Mouse (Mus musculus) heart, postnatal 0 days (tissue): ENCODE data around the gene Kcng3. TPM values are rescaled to one million over a fixed set of nuclear protein-coding genes. Genes with fewer than 3 reads are reported as not detected.

Experiments used
- ATAC-seq: fragments of 200-750 bp; cut with Nextera tagmentation; 2 replicates; pipeline ENCODE4 v1.8.0; 2017; ENCODE audit warnings: low read depth, moderate number of reproducible peaks, moderate library complexity; ENCODE audit not compliant: insufficient read depth
- DNase-seq: peaks from one replicate; pipeline ENCODE4 v3.0.0-alpha.2; 2016; ENCODE audit warnings: low spot score
- H3K27ac ChIP-seq: fragments of 300-500 bp; sonication (generic); 2 replicates; pipeline ENCODE4 v1.5.1; 2014; ENCODE audit warnings: low read depth, mild to moderate bottlenecking
- H3K27me3 ChIP-seq: fragments of 300-500 bp; sonication (generic); 2 replicates; pipeline ENCODE4 v1.6.1; 2014; ENCODE audit warnings: low read length, mixed read lengths; ENCODE audit not compliant: control insufficient read depth, insufficient read depth
- H3K36me3 ChIP-seq: fragments of 300-500 bp; sonication (generic); replicated peaks from 2 replicates; pipeline ENCODE4 v1.6.1; 2014; ENCODE audit warnings: low read length, mixed read lengths; ENCODE audit not compliant: control insufficient read depth, insufficient read depth
- H3K4me1 ChIP-seq: fragments of 300-500 bp; sonication (generic); 2 replicates; pipeline ENCODE4 v1.6.1; 2014; ENCODE audit warnings: antibody characterized with exemption; ENCODE audit not compliant: control insufficient read depth, insufficient read depth
- H3K4me2 ChIP-seq: fragments of 300-500 bp; sonication (generic); 2 replicates; pipeline ENCODE4 v1.6.1; 2014; ENCODE audit warnings: low read depth, mild to moderate bottlenecking, low read length, moderate library complexity
- H3K4me3 ChIP-seq: fragments of 300-500 bp; sonication (generic); 2 replicates; pipeline ENCODE4 v1.5.1; 2014; ENCODE audit warnings: low read depth, low read length
- H3K9ac ChIP-seq: fragments of 300-500 bp; sonication (generic); replicated peaks from 2 replicates; pipeline ENCODE4 v1.6.1; 2014; ENCODE audit warnings: low read depth, low read length, mixed read lengths
- H3K9me3 ChIP-seq: fragments of 300-500 bp; sonication (generic); replicated peaks from 2 replicates; pipeline ENCODE4 v1.6.1; 2016; ENCODE audit warnings: low read length; ENCODE audit not compliant: control insufficient read depth
- CTCF ChIP-seq: IDR thresholded peaks from 2 replicates; pipeline ENCODE4 v1.5.1; 2016; ENCODE audit warnings: antibody characterized with exemption, control low read depth, low read depth
- EP300 ChIP-seq: IDR thresholded peaks from 2 replicates; pipeline ENCODE4 v1.6.1; 2016; ENCODE audit warnings: antibody characterized with exemption, low read depth
- WGBS: fragments of 180-500 bp; shearing (Covaris S2); extraction: QIAGEN DNeasy Blood & Tissue Kit; methylation state at CpG from one replicate; pipeline ENCODE4 v1.1.7; 2014; 5-methylcytosine and 5-hydroxymethylcytosine counted together
- polyA plus RNA-seq: library from polyadenylated mRNA; unstranded; fragments of >200 nt; fragmentation: Nextera tagmentation; extraction: Ambion mirVana; gene quantifications from 2 replicates; pipeline ENCODE4 v1.2.1, GENCODE M21; 2015
- total RNA-seq: library from RNA; depleted of rRNA; stranded (reverse); fragments of >200 nt; gene quantifications from 2 replicates; pipeline ENCODE4 v1.2.3, GENCODE M21; 2014; ENCODE audit warnings: low replicate concordance

The Kcng3 gene
- total and polyA plus RNA-seq, 2 experiments from 2014 or later, result not detected

DNA sequence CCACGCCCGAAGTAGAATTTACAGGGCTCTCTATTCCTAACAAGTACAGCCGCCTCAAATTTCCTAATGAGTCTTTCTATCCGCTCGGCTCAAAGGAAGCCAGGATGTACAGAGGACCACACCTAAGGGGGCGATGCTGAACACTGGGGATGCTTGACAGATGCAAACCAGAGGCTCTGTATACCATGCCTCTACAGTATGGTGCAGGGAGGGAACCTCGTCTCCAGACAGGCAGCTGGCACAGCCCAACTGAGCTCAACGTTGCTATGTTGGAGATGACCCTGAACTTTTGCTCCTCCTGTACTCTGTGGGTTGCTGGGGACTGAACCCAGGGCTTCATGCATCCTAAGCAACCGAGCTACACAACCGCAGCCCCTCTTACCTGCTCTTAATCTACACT lies 84.5 kb downstream of the Kcng3 start:
- H3K27ac ChIP-seq, result no peak overlapping the region
- peaks cover 22% of the 10 kb centered on the region for H3K27me3 ChIP-seq
- WGBS, result 67% methylated on average over 10 of the region's 10 CpGs

GRCm38 (mm10) chr17:83545756-83546742 lies 85.6 kb downstream of the Kcng3 start:
- peak overlapping the region; percentile 28; the same call in 1 of the 2 replicates for H3K9ac ChIP-seq
- no peak for TF ChIP-seq CTCF
- TF ChIP-seq EP300, result no peak

More for the DNA sequence above, 84.5 kb downstream of the Kcng3 start:
- H3K4me1 ChIP-seq, result 0 out of 2 replicates have a peak, but pooled peaks cover 4% of the 10 kb centered on the region
- DNase-seq (no peak), ATAC-seq (no peak)
- no peaks in the 10 kb centered on the region for H3K9me3 ChIP-seq
- no peak for TF ChIP-seq CTCF
- no peak for TF ChIP-seq EP300
- no peaks in the 10 kb centered on the region for H3K36me3 ChIP-seq
- H3K4me2 ChIP-seq, result no peak overlapping the region
- no peak overlapping the region for H3K9ac ChIP-seq
- no peak overlapping the region for H3K4me3 ChIP-seq

GRCm38 (mm10) chr17:83545259-83545658 lies 86.4 kb downstream of the Kcng3 start:
- peaks cover 22% of the 10 kb centered on the region for H3K27me3 ChIP-seq
- no peak overlapping the region for H3K9ac ChIP-seq
- ATAC-seq (no peak), DNase-seq (no peak)
- H3K4me3 ChIP-seq, result peak overlapping the region; percentile 50
- H3K4me2 ChIP-seq, result peak overlapping the region; percentile 61
- WGBS, result 69% methylated on average over 6 of the region's 6 CpGs
- no peaks in the 10 kb centered on the region for H3K36me3 ChIP-seq
- no peak; the same call in 1 of the 2 replicates for TF ChIP-seq CTCF
- no peak overlapping the region for H3K27ac ChIP-seq
- H3K4me1 ChIP-seq, result 0 out of 2 replicates have a peak, but pooled peaks cover 4% of the 10 kb centered on the region
- no peaks in the 10 kb centered on the region for H3K9me3 ChIP-seq

More at GRCm38 (mm10) chr17:83545756-83546742, 85.6 kb downstream of the Kcng3 start:
- no peak overlapping the region for H3K27ac ChIP-seq
- H3K4me2 ChIP-seq, result peak overlapping the region; percentile 61
- 0 out of 2 replicates have a peak, but pooled peaks cover 4% of the 10 kb centered on the region for H3K4me1 ChIP-seq
- H3K27me3 ChIP-seq, result peaks cover 22% of the 10 kb centered on the region
- WGBS, result 8% methylated on average over 35 of the region's 35 CpGs
- ATAC-seq (no peak), DNase-seq (no peak)
- no peaks in the 10 kb centered on the region for H3K9me3 ChIP-seq
- no peaks in the 10 kb centered on the region for H3K36me3 ChIP-seq
- H3K4me3 ChIP-seq, result peak overlapping the region; percentile 50

GRCm38 (mm10) chr17:83542424-83542823 lies 89.3 kb downstream of the Kcng3 start:
- DNase-seq (no peak), ATAC-seq (no peak)
- no peak overlapping the region for H3K4me2 ChIP-seq
- no peaks in the 10 kb centered on the region for H3K36me3 ChIP-seq
- no peaks in the 10 kb centered on the region for H3K9me3 ChIP-seq
- 84% methylated on average over 2 of the region's 2 CpGs for WGBS
- no peak overlapping the region for H3K27ac ChIP-seq
- H3K4me3 ChIP-seq, result no peak overlapping the region
- no peak overlapping the region for H3K9ac ChIP-seq
- no peak for TF ChIP-seq CTCF
- TF ChIP-seq EP300, result no peak
- peaks cover 8% of the 10 kb centered on the region for H3K27me3 ChIP-seq
- no peaks in the 10 kb centered on the region for H3K4me1 ChIP-seq

DNA sequence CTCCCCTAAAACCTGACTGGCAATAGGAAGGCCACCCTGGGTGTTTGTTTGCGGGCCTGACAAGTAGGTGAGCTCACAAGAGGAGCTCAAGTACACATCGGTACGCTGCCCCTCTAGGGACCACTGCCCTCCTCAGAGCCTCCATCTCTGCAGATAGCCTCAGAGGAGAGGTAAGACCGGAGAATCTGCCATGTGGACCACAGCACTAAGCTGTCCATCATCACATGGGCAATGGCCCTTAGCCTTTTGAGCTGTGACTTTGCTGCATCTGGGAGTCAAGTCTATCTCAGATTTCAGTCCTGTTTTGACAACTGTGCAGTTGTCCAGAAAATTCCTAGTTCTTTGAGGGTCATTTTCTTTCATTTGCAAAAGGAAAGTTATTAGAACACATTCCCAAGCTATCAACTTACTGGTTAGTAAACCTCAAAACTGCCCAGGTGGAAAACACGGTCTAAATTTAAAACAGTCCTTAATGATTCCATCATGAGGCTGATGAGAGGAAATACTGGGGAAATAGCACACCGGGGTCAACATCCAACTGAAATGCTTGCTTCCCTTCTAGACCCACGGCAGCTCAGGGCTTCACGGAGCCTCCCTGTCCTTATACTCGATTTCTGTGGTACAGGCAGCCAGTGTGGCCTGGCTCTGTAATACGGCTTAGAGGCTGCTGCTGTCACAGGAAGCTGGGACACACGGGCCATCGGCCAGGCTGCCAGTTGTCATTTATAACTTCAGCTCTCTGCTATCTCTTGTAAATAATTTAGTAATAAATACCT lies 92.2 kb downstream of the Kcng3 start:
- WGBS, result 54% methylated on average over 12 of the region's 12 CpGs
- Histone ChIP-seq H3K4me2 (no peak overlapping the region), H3K36me3 (no peaks in the 10 kb centered on the region), H3K9ac (no peak overlapping the region), H3K4me3 (no peak overlapping the region), H3K4me1 (no peaks in the 10 kb centered on the region), H3K27me3 (no peaks in the 10 kb centered on the region), H3K9me3 (no peaks in the 10 kb centered on the region), H3K27ac (no peak overlapping the region)
- no peak for ATAC-seq
- TF ChIP-seq EP300, result no peak
- DNase-seq, result no peak
